Mouse (Mus musculus) lung, postnatal 0 days (tissue): ENCODE measurements at regions not wholly inside any gene's neighbourhood (a gene's known extent, or its start where the extent isn't known, plus 50 kb on each side); places are given as distances from the start of the nearest gene placed in this dataset.

ENCODE experiments used
- CTCF ChIP-seq: IDR thresholded peaks from 2 replicates; pipeline ENCODE4 v1.5.1; 2016; ENCODE audit warnings: antibody characterized with exemption, mild to moderate bottlenecking
- EP300 ChIP-seq: IDR thresholded peaks from 2 replicates; pipeline ENCODE4 v1.6.1; 2016; ENCODE audit warnings: antibody characterized with exemption, mild to moderate bottlenecking, control low read depth

DNA sequence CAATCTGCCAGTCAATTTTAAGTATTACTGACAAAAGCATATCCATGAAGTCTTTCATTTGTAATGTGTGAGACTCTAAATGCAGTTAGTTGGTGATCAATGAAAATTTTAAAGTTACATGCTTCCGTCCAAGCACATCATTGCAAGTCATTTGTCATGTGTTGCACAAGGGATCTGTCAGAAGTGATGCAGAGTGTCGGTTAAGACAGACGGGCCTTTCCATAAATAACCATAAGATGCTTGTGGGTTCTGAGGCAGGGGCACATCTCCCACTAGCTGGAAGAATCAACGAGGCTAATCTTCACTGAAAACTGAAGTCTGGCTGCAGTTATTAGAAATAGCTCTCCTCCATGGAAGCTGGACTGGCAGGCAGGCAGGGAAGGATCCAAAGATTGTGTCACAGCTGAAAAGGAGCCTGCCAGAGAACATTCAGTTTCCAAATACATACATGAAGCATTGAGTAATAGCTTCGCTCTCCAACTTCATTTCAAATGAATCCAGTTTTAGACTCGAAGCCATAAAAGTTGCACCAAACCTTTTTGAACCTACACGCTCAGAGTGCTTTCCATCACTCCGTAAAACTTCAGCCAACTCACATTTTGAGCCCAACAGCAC lies 241.8 kb downstream of the Gsdmc2 start:
- TF ChIP-seq CTCF (no peak), EP300 (peak; percentile 58; the same call in 1 of the 2 replicates)
